Mouse (Mus musculus) spleen, adult 2 months (tissue): Measurements from ENCODE around the gene Tspan31.

Experiments
- CTCF ChIP-seq: fragments of 200-500 bp; IDR thresholded peaks from 2 replicates; pipeline ENCODE4 v1.5.1; 2011; ENCODE audit warnings: mild to moderate bottlenecking, inconsistent platforms; ENCODE audit not compliant: insufficient read depth, insufficient read length, insufficient replicate concordance; ENCODE audit errors: extremely low read depth
- POLR2A ChIP-seq: fragments of 200-500 bp; IDR thresholded peaks from 2 replicates; pipeline ENCODE4 v1.6.1; 2011; ENCODE audit warnings: low read depth, low read length, inconsistent platforms

DNA sequence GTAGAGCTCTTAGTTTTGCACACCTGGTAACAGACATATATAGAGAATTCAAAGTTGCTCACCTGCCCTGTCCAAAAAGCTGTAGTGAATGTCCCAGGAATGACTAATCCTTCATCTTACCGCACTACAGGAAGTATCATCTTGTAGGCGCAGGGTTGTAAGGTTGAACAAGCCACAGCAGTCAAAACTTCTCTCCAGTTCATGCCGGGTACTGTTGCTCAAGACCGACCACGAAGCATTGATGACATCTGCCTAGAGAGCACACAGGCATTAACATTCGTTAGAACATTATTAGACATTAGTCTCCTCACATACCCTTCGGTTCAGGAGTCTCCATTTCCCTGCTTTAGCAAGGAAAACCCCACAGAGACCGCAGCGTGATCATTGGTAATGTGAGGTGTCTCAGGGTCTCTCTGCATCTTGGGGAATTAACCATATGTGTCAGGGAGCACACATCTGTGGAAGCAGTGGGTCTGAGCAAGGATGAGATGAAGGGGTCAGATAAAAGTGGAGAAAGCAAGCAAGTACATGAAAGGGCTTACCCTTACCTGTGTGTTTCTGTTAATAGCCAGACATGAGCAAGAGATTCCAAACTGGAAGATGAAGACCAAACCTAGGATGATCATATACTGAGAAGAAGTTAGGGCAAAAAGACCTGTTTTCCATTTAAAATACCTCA, 1.6 kb downstream of the Tspan31 start:
- TF ChIP-seq CTCF: no peak
- no peak for TF ChIP-seq POLR2A
